Mouse (Mus musculus) left cerebral cortex, adult 2 months (tissue): ENCODE measurements around the gene Tbl1x. TPM values are rescaled to one million over a fixed set of nuclear protein-coding genes. Genes with fewer than 3 reads are reported as not detected.
A peak's percentile ranks its signal among the peaks of the same experiment; 100 is the strongest.

ENCODE experiments used
- DNase-seq, 2 experiments: peaks; one replicate each; pipeline ENCODE4 v3.0.0; 2021 to 2022; ENCODE audit warnings: low spot score in 2 of 2, mixed read lengths in 1 of 2; ENCODE audit errors: extremely low spot score in 1 of 2
- H3K27ac ChIP-seq: fragments of 200-600 bp; 2 replicates; pipeline ENCODE4 v1.8.1; 2022
- H3K4me3 ChIP-seq: fragments of 200-600 bp; 2 replicates; pipeline ENCODE4 v1.8.1; 2022
- CTCF ChIP-seq: fragments of 200-600 bp; IDR thresholded peaks from 2 replicates; pipeline ENCODE4 v1.8.1; 2022; ENCODE audit warnings: antibody characterized with exemption, mild to moderate bottlenecking, moderate library complexity
- intact Hi-C: fragments of 180-260 bp; cut with DNase I; formaldehyde crosslinking; loops from one replicate; pipeline ENCODE4 v1.15.1; 2025
- total RNA-seq, 2 experiments: library from RNA; stranded (reverse); gene quantifications; 2 replicates each; pipeline ENCODE4 v1.2.3; 2021

The Tbl1x gene
- total RNA-seq, 2 experiments from 2014 or later, result 49.6 TPM

- Histone ChIP-seq H3K4me3 (no peak overlapping the region), H3K27ac (peak overlapping the region; percentile 40)
- no peak for TF ChIP-seq CTCF
- DNase-seq, result no peak
- intact Hi-C loops, result no loop called here
These were observed 67.4 kb downstream of the Tbl1x start for GRCm38 (mm10) chrX:77578172-77578571.

- DNase-seq, result no peak
- Histone ChIP-seq H3K27ac (no peak overlapping the region), H3K4me3 (no peak overlapping the region)
- intact Hi-C loops, result loop anchor here (5.0 kb wide), 1 partner anchor 57 kb away; no protein-coding TSS in a partner anchor
- TF ChIP-seq CTCF, result no peak
These were observed 69.2 kb downstream of the Tbl1x start for GRCm38 (mm10) chrX:77579964-77580363.

GRCm38 (mm10) chrX:77585974-77586373 lies 75.2 kb downstream of the Tbl1x start:
- intact Hi-C loops, result no loop called here
- no peak overlapping the region for H3K4me3 ChIP-seq

GRCm38 (mm10) chrX:77594670-77595224 lies 83.9 kb downstream of the Tbl1x start:
- TF ChIP-seq CTCF, result no peak
- no peak overlapping the region for H3K27ac ChIP-seq
- no peak for DNase-seq
- intact Hi-C loops, result no loop called here
- H3K4me3 ChIP-seq, result no peak overlapping the region

More at GRCm38 (mm10) chrX:77585974-77586373, 75.2 kb downstream of the Tbl1x start:
- DNase-seq, result no peak
- TF ChIP-seq CTCF, result no peak
- no peak overlapping the region for H3K27ac ChIP-seq

GRCm38 (mm10) chrX:77597674-77598073 lies 86.9 kb downstream of the Tbl1x start:
- intact Hi-C loops, result no loop called here
- no peak overlapping the region for H3K4me3 ChIP-seq
- H3K27ac ChIP-seq, result peak overlapping the region; percentile 44; the same call in 1 of the 2 replicates
- no peak for TF ChIP-seq CTCF
- DNase-seq, result peak in 1 of 2 experiments; percentile 30

GRCm38 (mm10) chrX:77598736-77599135 lies 87.9 kb downstream of the Tbl1x start:
- Histone ChIP-seq H3K4me3 (no peak overlapping the region), H3K27ac (no peak overlapping the region)
- intact Hi-C loops, result no loop called here
- no peak for DNase-seq
- TF ChIP-seq CTCF, result no peak

GRCm38 (mm10) chrX:77603496-77604258 lies 92.9 kb downstream of the Tbl1x start:
- Histone ChIP-seq H3K27ac (no peak overlapping the region), H3K4me3 (no peak overlapping the region)
- no peak for TF ChIP-seq CTCF
- DNase-seq, result no peak
- intact Hi-C loops, result no loop called here

- intact Hi-C loops, result no loop called here
- Histone ChIP-seq H3K4me3 (no peak overlapping the region), H3K27ac (no peak overlapping the region)
- DNase-seq, result no peak
- no peak for TF ChIP-seq CTCF
These were observed 96.7 kb downstream of the Tbl1x start for GRCm38 (mm10) chrX:77607488-77607887.

- no peak overlapping the region for H3K4me3 ChIP-seq
- intact Hi-C loops, result no loop called here
- no peak overlapping the region for H3K27ac ChIP-seq
- no peak for DNase-seq
- no peak for TF ChIP-seq CTCF
These were observed 98.3 kb downstream of the Tbl1x start for GRCm38 (mm10) chrX:77608947-77609703.

GRCm38 (mm10) chrX:77611938-77612337 lies 101.1 kb downstream of the Tbl1x start:
- Histone ChIP-seq H3K4me3 (no peak overlapping the region), H3K27ac (no peak overlapping the region)
- no peak for DNase-seq
- no peak for TF ChIP-seq CTCF
- intact Hi-C loops, result no loop called here

- H3K4me3 ChIP-seq, result no peak overlapping the region
- TF ChIP-seq CTCF, result no peak
- H3K27ac ChIP-seq, result no peak overlapping the region
- intact Hi-C loops, result no loop called here
- DNase-seq, result no peak
These were observed 102.2 kb downstream of the Tbl1x start for GRCm38 (mm10) chrX:77613041-77613440.

GRCm38 (mm10) chrX:77615735-77616293 lies 105.0 kb downstream of the Tbl1x start:
- TF ChIP-seq CTCF, result no peak
- intact Hi-C loops, result no loop called here
- DNase-seq, result no peak
- no peak overlapping the region for H3K27ac ChIP-seq
- no peak overlapping the region for H3K4me3 ChIP-seq
